Mouse (Mus musculus) testis, postnatal 10 days (tissue): ENCODE results near the gene Ephx1.
"Not testable (repeated sequence)": the region's sequence is repeated elsewhere in the genome, so short reads cannot be mapped to it uniquely, and the experiment has no call there.

ENCODE experiments used
- DNase-seq: peaks from one replicate; pipeline ENCODE4 v3.0.0; 2021; ENCODE audit warnings: low spot score

Ephx1 gene

DNA sequence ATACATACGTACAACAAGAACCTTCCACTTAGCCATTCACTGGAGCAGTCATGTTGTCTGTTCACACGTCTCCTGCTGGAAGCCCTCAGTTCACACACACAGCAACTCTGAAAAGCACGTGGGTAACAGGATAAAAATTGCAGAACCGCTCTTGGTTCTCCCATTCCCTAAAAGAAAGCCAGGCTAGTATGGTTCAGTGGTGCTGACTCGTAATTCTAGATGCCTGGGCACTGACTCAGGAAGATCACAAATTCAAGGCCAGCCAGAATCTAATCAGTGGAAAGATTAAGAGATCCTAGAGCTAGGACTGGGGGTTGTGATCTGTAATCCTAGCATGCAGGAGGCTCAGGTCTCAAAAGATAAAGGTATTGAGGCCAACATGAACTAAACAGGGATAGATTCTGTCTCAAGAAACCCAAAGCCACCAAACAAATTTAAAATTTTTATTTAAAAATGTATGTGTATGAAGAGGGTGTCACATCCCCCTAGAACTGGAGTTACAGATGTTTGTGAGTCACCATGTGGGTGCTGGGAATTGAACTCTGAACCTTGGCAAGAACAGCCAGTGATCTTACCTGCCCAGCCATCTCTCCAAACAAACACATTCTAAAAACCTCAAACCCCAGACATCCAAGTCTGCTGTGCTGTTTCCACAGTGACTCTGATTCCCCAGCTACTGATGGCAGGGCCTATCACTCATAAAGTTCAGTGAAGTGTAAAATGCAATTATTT lies at the start of gene Ephx1:
Gene Ephx1 (minus strand): TSS at position 149 of the 732 bp plus-strand sequence.
- no peak for DNase-seq

DNA sequence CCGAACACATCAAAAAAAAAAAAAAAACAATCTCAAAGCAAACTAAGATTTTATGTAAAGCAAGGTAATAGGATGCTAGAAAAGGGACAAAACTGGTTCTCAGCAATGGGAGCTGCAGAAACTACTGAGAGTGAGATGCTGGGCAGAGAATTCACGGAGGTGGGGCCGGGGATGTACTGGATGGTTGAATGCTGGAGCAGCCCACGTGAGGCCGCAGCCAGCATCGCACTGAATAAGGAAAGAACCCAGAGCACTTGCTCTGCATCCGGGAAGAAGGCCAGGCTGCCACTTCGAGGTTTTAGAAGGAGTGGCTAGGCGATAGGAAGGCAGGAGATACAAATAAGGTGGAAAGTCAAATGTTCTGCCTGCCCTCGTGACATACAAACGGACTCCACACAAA lies 49.0 kb upstream of the Ephx1 start:
- DNase-seq, result no peak

DNA sequence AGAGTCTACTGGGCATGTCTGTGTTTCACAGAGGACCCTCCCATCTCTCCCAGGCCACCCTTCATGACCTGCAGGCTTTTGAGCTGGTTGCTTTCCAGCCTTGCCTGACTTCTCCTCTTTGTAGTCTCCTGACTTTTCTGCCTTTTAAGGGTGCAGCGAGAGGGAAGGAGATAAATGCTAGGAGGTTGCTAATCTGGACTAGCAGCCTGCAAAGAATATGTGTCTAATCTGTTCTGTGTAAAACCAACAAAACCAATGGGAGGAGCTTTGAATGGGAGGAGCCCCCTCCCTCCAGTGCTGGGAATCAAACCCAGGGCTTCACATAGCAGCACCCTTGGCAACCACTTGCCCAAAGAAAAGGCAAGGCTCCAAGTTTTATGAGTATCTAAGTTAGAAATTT lies 47.6 kb upstream of the Ephx1 start:
- DNase-seq, result no peak

DNA sequence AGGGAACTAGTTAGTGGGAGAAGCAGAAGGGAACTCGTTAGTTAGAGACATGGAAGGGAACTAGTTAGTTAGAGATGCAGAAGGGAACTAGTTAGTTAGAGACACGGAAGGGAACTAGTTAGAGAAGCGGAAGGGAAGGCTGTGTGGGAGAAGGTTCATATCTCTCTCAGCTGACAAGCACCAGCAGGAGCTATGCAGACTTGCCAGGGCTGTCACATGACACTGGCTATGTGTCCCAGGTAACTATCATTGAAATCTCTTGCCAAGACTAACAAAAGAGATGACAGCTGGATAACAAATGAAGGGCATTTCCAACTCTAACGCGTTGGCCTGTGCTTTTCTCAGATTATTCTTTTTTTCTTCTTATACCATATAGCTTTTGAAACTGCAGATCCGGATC lies 43.9 kb upstream of the Ephx1 start:
- DNase-seq, result no peak

DNA sequence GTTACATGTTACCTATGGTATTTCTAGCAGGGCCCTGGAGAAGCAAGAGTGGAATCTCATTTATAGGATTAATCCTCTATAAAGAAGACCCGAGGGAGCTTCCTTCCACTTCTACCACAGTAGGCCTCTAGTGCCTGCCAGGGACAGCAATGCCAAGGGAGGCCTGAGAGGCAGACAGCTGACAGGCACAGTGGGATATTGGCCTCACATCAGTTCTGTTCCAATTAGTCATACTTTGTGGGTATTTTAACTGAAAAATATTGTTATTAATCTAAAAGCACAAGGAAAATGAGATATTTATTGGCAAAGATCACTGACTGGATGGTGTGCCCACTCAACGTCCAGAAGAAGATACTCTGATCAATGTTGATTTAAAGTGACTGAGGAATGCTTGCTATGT lies 43.3 kb upstream of the Ephx1 start:
- no peak for DNase-seq

- no peak for DNase-seq
Measured at GRCm38 (mm10) chr1:181061784-181062485, 41.2 kb upstream of the Ephx1 start.

GRCm38 (mm10) chr1:181052898-181053297 lies 32.2 kb upstream of the Ephx1 start:
- no peak for DNase-seq

DNA sequence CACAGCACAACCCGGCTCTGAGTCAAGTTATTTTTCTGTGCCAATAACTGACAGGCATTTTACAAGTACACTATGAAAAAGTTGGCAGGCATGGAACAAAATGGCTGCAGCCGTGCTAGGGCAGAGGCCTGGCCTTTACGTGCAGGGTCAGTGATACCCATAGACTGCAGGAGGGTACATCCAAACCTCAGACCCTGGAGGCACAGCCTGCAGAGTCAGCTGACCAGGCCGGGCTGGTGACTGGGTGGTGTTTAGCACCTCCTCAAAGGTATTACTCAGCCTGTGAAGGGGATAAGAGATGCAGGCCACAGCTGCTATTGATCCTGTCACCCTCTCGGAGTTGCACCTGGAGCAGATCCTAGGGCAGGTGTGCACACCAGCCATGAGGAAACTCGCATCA lies 30.2 kb upstream of the Ephx1 start, which contains the start of gene 9130409I23Rik:
Gene 9130409I23Rik (plus strand): TSS at position 301 of the 400 bp plus-strand sequence.
- DNase-seq, result no peak

DNA sequence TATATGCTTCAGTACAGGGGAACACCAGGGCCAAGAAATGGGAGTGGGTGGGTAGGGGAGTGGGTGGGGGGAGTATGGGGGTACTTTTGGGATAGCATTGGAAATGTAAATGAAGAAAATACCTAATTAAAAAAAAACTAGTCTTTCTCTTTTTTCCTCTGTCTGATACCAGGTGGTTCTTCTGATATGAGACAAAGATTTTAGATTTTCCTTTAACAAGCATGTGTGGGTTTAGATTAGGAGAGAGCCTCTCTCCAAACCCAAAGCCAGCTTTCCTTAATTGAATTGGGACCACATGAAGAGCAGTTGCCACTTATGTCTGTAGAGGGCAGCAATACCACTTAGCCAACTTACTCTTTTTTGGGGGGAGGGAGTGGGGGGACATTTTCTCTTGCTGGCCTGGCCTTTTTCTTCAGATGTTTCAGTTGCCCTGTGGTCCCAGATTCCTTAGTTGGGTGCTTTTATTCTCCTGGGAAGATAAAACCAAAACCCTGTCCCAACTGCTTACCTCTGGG lies 28.7 kb upstream of the Ephx1 start:
- no peak for DNase-seq

DNA sequence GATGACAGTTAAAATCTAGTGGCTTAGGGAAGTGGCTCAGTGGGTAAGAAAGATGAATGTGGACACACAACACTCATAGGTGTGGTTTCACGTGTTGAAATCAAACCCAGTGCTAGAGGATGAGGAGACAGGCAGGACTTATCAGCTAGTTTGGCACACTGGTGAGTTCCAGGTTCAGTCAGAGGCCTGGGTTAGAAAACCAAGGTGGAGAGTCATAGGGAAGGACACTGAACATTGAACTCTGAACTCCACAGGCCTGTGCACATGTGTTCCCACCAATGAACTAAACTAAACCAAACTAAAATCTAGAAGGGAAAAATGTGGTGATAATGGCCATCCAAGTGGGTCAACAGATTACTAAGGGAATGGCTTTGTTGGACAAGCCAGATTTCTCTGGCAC lies 26.8 kb upstream of the Ephx1 start:
- no peak for DNase-seq

- no peak for DNase-seq
Measured at GRCm38 (mm10) chr1:181039652-181040051, 18.9 kb upstream of the Ephx1 start.

GRCm38 (mm10) chr1:181037623-181038022 lies 16.9 kb upstream of the Ephx1 start:
- no peak for DNase-seq

DNA sequence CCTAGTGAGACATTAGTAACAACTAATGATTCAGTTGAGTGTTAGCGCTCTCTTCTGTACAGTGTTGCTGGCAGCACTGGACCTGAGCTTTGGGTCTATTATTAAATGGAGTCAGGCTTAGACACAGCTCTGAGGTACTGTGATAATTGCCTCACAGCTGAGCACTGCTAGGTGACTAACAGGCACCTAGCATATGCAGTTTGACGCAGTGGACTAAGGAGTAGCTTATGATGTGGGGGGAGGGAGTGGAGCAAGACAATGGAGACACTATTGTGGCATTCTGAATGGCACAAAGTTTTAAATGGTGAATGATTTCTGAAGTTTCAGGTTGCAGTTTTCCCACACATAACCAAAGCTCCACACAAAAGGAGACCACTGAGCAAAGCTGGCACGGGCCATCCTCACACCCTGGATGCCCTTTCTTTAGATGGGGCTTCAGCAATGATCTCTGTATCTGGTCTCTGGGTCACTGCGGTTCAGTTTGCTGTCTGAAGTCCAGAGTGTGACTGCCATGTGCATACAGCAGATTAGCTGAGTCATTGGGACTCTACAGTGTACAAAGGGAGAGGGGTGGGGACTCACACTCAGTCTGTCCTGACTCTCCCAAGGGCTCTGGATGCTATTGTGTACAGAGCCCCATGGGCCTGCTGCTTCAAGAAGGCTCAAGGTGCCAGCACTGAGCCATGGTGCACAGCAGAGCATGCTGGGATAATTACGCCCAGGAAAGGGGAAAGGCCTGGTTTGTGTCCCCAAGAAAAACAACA lies 14.5 kb upstream of the Ephx1 start:
- not testable (repeated sequence) for DNase-seq

DNA sequence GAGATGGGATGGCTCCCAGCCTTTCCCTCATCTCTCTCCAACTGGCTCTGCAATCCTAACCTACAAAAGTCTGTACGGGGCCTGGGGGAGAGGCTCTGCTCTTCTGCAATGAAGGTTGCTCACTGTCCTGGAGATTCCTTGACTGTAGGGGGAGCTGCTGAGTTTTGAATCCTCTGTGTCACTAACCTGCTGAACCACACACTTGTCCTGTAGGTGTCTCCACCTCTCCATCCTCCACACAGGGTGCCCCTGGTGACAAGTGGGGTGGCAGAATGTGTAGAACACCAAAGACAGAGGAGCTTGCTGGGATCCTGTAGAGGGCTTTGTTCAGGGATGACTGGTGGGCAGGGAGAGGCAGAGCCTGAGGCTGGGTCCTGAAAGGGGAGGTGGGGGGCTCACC lies 1.6 kb upstream of the Ephx1 start:
- peak; percentile 72 for DNase-seq

GRCm38 (mm10) chr1:181021488-181021865 lies 773 bp upstream of the Ephx1 start:
- peak; percentile 31 for DNase-seq

DNA sequence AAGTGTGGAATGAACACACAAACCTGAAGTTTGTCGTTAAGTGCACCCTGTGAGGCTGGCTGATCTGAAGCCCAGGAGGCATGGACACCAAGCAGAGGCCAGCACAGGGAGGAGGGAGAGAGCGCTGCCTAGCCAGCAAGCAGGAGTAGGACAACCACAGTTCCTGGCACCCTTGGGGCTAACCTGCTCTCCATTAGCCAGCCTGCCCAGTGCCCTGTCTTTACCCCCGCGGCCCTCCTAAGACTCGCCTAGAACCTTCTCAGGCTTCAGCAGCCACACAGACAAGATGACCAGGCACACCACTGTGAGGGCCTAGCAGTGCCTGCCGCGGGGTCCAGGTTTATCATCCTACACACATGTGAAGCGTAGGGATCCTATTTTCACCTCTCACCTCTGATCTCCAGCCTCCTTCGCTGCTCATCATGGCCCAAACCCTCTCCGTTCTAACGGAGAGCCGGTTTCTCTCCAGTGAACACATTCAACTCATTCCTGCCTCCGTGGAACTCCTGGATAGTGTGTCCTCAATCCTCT lies 2.7 kb downstream of the Ephx1 start:
- peak; percentile 32 for DNase-seq

- DNase-seq, result peak; percentile 84
Measured at GRCm38 (mm10) chr1:181017212-181017711, 3.4 kb downstream of the Ephx1 start.

DNA sequence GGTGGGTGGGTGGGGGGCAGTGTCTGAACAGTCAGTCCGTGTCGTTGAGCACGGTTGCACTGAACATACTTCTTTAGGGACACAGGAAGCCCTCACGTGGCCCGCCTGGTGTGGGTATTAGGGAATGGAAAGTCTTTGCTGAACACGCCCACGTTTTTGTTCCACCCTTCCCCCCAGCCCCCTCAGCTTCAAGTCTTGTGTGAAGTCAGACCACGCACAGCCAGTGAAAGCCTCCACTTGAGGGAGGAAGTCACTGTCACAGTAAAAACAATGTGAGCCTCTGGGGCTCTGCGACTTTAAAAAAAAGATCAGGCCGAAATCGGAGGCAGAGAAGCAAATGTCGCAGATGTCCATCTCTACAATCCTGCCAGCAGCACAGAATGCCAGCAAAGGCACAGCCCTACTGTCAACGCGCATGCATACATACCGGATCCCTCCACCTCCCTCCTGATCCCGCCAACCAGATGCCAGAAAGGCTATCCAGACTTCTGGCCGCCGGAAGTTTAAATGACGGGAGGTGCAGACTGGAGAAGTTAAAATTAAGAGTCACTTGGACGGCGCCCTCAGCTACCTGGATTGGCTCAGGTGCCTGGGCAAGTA lies 4.1 kb downstream of the Ephx1 start:
- peak; percentile 73 for DNase-seq

- no peak for DNase-seq
Measured at GRCm38 (mm10) chr1:181016045-181016444, 4.7 kb downstream of the Ephx1 start.

DNA sequence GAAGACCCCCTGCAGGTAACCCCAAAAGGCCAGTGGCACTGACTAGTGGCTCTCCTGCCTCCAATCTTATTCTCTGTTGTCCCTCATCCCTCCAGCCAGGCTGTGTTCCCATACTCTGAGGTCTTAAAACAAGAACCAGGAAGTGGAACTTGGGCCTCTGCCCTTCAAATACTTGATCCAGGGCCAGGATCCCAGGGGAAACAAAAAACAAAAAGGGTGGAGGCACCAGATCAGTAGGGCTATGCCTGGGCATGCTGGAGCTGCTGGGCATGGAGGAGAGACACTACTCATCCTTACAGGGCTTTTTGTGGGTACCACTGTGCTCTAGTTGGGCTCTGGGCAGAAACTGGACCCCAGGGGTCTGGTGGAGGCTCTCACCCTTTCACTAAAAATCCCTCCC lies 5.1 kb downstream of the Ephx1 start:
- peak; percentile 52 for DNase-seq

DNA sequence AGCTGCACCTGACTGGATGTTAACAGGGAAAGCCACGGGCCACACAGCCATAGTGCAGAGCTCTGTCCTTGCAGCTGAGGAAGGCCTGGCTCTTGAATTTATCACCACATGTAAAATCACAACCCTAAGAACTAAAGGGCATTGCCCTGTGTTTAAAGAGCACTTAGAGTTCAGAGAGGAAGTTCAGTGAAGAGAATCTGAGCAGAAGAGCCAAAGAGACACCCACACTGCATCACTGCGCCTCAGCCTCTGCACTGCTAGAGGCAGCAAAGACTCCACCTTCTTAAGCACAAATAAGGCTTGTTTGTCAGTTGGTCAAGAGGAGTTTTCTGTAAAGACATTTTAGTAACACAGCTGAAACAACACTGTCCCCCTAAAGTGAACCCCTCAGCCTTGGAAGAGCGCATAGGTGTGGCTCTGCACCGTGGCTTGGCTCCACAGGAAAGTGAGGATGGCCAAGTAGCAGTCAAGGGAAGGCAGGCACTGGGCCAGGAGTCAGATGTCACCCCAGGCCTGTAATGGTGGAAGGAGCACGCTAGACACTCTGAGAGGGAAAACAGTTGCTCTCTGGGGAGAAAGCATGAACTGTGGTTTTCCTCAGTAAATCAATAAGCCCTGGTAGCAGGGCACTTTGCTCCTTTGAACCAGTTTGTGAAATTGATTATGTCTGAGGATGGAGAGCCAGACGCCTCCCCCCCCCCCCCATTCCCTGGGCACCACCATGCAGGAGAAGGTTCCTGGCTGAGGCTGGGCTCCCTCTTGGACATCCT lies 5.8 kb downstream of the Ephx1 start:
- DNase-seq, result peak; percentile 75
